In genomic region chr8:88825816-88826215, GRCm38 (mm10) we compare ENCODE assay signal across 20 mouse cellular contexts.
DNase-seq lines count a peak whose midpoint lies in the region; ATAC-seq and TF ChIP-seq lines count a peak whose summit lies in the region.
"Had no signal": no experiment of that assay in that cellular context is flagged by ENCODE, and none has a peak within 500 bp of the region (broad histone marks: within the 10 kb centered on the region; RNA-seq: fewer than 3 reads in every experiment).

No protein-coding gene starts in this region.

- H3K27me3 ChIP-seq in forebrain, postnatal 0 days (ENCODE audit: insufficient read depth, low read length) = no peaks in the 10 kb centered on the region
- H3K27me3 ChIP-seq in forebrain, embryonic 15.5 days = no peaks in the 10 kb centered on the region
- no peaks in the 10 kb centered on the region for H3K27me3 ChIP-seq in kidney, embryonic 14.5 days (ENCODE audit: control insufficient read depth, insufficient read depth, low read length)
- no peaks in the 10 kb centered on the region for H3K27me3 ChIP-seq in midbrain, postnatal 0 days (ENCODE audit: insufficient read depth, low read length)
- no peaks in the 10 kb centered on the region for H3K27me3 ChIP-seq in midbrain, embryonic 13.5 days
- H3K27me3 ChIP-seq: hindbrain, embryonic 12.5 days; intestine, embryonic 15.5 days; liver, embryonic 15.5 days; midbrain, embryonic 15.5 days had no signal

- H3K4me1 ChIP-seq in forebrain, postnatal 0 days (ENCODE audit: insufficient read depth) = no peaks in the 10 kb centered on the region
- H3K4me1 ChIP-seq in forebrain, embryonic 15.5 days = no peaks in the 10 kb centered on the region
- no peaks in the 10 kb centered on the region for H3K4me1 ChIP-seq in kidney, embryonic 14.5 days (ENCODE audit: control insufficient read depth, insufficient read depth, low read length)
- no peaks in the 10 kb centered on the region for H3K4me1 ChIP-seq in midbrain, postnatal 0 days (ENCODE audit: insufficient read depth, low read length)
- H3K4me1 ChIP-seq in midbrain, embryonic 13.5 days (replicated peaks) = no peaks in the 10 kb centered on the region
- H3K4me1 ChIP-seq: hindbrain, embryonic 12.5 days; intestine, embryonic 15.5 days; limb, embryonic 10.5 days; liver, embryonic 15.5 days; midbrain, embryonic 15.5 days had no signal

- no peak for DNase-seq in forebrain, postnatal 0 days
- DNase-seq in kidney, adult 18-20 months = peak; percentile 60
- no peak for DNase-seq in midbrain, postnatal 0 days (ENCODE audit: low spot score)
- DNase-seq in right cerebral cortex, postnatal 14 days = no peak
- no peak for DNase-seq in frontal cortex, postnatal 10 days (ENCODE audit: low spot score in 2 of 2)
- DNase-seq: adrenal gland, postnatal 14 days; cerebellum, adult 8-10 months; gastrocnemius, postnatal 25 days; layer of hippocampus, postnatal 36 days; right cerebral cortex, postnatal 25 days had no signal

- no peaks in the 10 kb centered on the region for H3K36me3 ChIP-seq in forebrain, postnatal 0 days (ENCODE audit: insufficient read depth)
- H3K36me3 ChIP-seq in forebrain, embryonic 15.5 days = no peaks in the 10 kb centered on the region
- H3K36me3 ChIP-seq in kidney, embryonic 14.5 days (ENCODE audit: control insufficient read depth, insufficient read depth, low read length) = no peaks in the 10 kb centered on the region
- H3K36me3 ChIP-seq in midbrain, postnatal 0 days (ENCODE audit: insufficient read depth, low read length) = no peaks in the 10 kb centered on the region
- no peaks in the 10 kb centered on the region for H3K36me3 ChIP-seq in midbrain, embryonic 13.5 days
- H3K36me3 ChIP-seq: hindbrain, embryonic 12.5 days; intestine, embryonic 15.5 days; limb, embryonic 10.5 days; liver, embryonic 15.5 days; midbrain, embryonic 15.5 days had no signal

- ATAC-seq in forebrain, postnatal 0 days = no peak
- ATAC-seq in forebrain, embryonic 15.5 days (replicated peaks) = no peak
- no peak for ATAC-seq in kidney, embryonic 14.5 days (ENCODE audit: low FRiP score, low TSS enrichment)
- no peak for ATAC-seq in midbrain, postnatal 0 days (ENCODE audit: low FRiP score)
- ATAC-seq in midbrain, embryonic 13.5 days = no peak
- ATAC-seq: forebrain, embryonic 16.5 days; intestine, embryonic 15.5 days; midbrain, embryonic 15.5 days had no signal

- H3K9me3 ChIP-seq in forebrain, postnatal 0 days (ENCODE audit: low read length) = no peaks in the 10 kb centered on the region
- no peaks in the 10 kb centered on the region for H3K9me3 ChIP-seq in forebrain, embryonic 15.5 days
- no peaks in the 10 kb centered on the region; the same call in 1 of the 2 replicates for H3K9me3 ChIP-seq in kidney, embryonic 14.5 days (ENCODE audit: control insufficient read depth, low read length)
- no peaks in the 10 kb centered on the region for H3K9me3 ChIP-seq in midbrain, postnatal 0 days (ENCODE audit: low read length)
- H3K9me3 ChIP-seq in midbrain, embryonic 13.5 days = 0 out of 2 replicates have a peak, but pooled peaks cover 3% of the 10 kb centered on the region
- H3K9me3 ChIP-seq: hindbrain, embryonic 12.5 days; intestine, embryonic 15.5 days; limb, embryonic 10.5 days; liver, embryonic 15.5 days; midbrain, embryonic 15.5 days had no signal

- 63% methylated on average over 5 of the region's 5 CpGs for WGBS in forebrain, postnatal 0 days
- WGBS in forebrain, embryonic 15.5 days = 73% methylated on average over 5 of the region's 5 CpGs
- WGBS in kidney, embryonic 14.5 days = 68% methylated on average over 5 of the region's 5 CpGs
- 67% methylated on average over 5 of the region's 5 CpGs for WGBS in midbrain, postnatal 0 days
- WGBS in midbrain, embryonic 13.5 days = 74% methylated on average over 5 of the region's 5 CpGs

- peak; percentile 30 for TF ChIP-seq CTCF in forebrain, postnatal 0 days (IDR thresholded peaks at IDR 0.05; ENCODE audit: low read depth)
- TF ChIP-seq CTCF in midbrain, postnatal 0 days (IDR thresholded peaks at IDR 0.05) = peak; percentile 55

- no peak overlapping the region for H3K4me3 ChIP-seq in forebrain, postnatal 0 days (ENCODE audit: low read depth, low read length)
- no peak overlapping the region for H3K4me3 ChIP-seq in forebrain, embryonic 15.5 days
- H3K4me3 ChIP-seq in kidney, embryonic 14.5 days (ENCODE audit: low read length) = no peak overlapping the region
- H3K4me3 ChIP-seq in midbrain, postnatal 0 days (ENCODE audit: low read depth, low read length) = no peak overlapping the region
- no peak overlapping the region for H3K4me3 ChIP-seq in midbrain, embryonic 13.5 days (replicated peaks)
- H3K4me3 ChIP-seq: hindbrain, embryonic 12.5 days; intestine, embryonic 15.5 days; limb, embryonic 10.5 days; liver, embryonic 15.5 days; midbrain, embryonic 15.5 days had no signal

- no peak overlapping the region for H3K9ac ChIP-seq in forebrain, postnatal 0 days
- no peak overlapping the region for H3K9ac ChIP-seq in forebrain, embryonic 15.5 days (replicated peaks)
- no peak overlapping the region for H3K9ac ChIP-seq in kidney, embryonic 14.5 days (ENCODE audit: low read depth, low read length)
- H3K9ac ChIP-seq in midbrain, postnatal 0 days (replicated peaks; ENCODE audit: low read length, poor library complexity, severe bottlenecking) = no peak overlapping the region
- H3K9ac ChIP-seq in midbrain, embryonic 13.5 days (replicated peaks) = no peak overlapping the region
- H3K9ac ChIP-seq: hindbrain, embryonic 12.5 days; intestine, embryonic 15.5 days; liver, embryonic 15.5 days; midbrain, embryonic 15.5 days had no signal

- H3K4me2 ChIP-seq in forebrain, postnatal 0 days (ENCODE audit: low read depth) = no peak overlapping the region
- H3K4me2 ChIP-seq in forebrain, embryonic 15.5 days (replicated peaks) = no peak overlapping the region
- no peak overlapping the region for H3K4me2 ChIP-seq in kidney, embryonic 14.5 days (replicated peaks; ENCODE audit: low read depth, low read length)
- H3K4me2 ChIP-seq in midbrain, postnatal 0 days (ENCODE audit: low read depth, low read length, poor library complexity, severe bottlenecking) = no peak overlapping the region
- H3K4me2 ChIP-seq in midbrain, embryonic 13.5 days (replicated peaks) = no peak overlapping the region
- H3K4me2 ChIP-seq: hindbrain, embryonic 12.5 days; intestine, embryonic 15.5 days; liver, embryonic 15.5 days; midbrain, embryonic 15.5 days had no signal

- H3K27ac ChIP-seq in forebrain, postnatal 0 days (ENCODE audit: low read depth, low read length) = no peak overlapping the region
- H3K27ac ChIP-seq in forebrain, embryonic 15.5 days (replicated peaks) = no peak overlapping the region
- no peak overlapping the region for H3K27ac ChIP-seq in kidney, embryonic 14.5 days (ENCODE audit: low read depth, low read length)
- no peak overlapping the region for H3K27ac ChIP-seq in midbrain, postnatal 0 days (ENCODE audit: low read depth, low read length)
- H3K27ac ChIP-seq in midbrain, embryonic 13.5 days = no peak overlapping the region
- H3K27ac ChIP-seq: hindbrain, embryonic 12.5 days; intestine, embryonic 15.5 days; limb, embryonic 10.5 days; liver, embryonic 15.5 days; macrophage; midbrain, embryonic 15.5 days had no signal
